Mouse (Mus musculus): ENCODE data around the gene Lrrc63. TPM values are rescaled to one million over a fixed set of nuclear protein-coding genes. Genes with fewer than 3 reads are reported as not detected.

The Lrrc63 gene
- not detected in 2 replicates for polyA plus RNA-seq (2011; ENCODE audit: insufficient read depth, insufficient read length, low replicate concordance, missing spikeins)

DNA sequence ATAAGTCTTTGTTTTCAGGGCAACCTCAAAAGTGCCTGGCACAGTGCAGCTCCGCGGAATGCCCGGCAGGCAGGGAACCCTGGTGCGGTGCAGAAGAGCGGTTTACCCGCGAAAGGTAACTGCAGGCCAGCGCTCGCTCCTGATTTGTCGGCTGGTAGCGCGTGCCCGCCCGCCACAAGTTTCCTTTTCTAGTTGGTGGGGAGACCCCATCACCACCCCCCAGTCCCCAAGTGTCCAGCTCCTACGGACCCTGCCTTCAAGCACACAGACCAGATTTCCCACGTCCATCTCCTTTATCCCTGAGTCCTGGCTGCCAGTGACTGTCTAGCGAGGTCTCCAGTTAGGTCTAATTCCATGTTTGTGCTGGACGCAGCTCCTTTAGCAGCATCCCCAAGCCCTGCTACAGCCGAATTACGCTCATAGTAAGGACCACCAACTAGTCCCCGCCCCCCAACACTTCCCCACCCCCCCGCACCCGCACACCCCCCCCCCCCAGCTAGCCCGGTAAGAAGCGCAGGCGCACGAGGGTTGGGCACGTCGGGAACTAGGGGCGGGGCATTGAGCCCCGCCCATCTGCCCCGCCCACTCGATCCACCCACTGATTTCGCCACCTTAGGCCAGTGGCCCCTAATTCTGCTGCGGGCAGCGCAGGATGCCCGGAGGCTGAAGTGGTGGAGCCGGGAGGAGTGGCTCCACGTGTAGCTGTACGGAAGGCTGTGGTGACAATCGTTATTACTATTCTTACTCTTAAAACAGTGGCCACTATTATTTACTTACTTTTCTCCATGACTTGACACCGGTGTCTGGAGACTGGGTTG lies at the start of gene Lrrc63, which contains the start of gene Lcp1:
Gene Lrrc63 (minus strand): TSS at position 381 of the 818 bp plus-strand sequence.
Gene Lcp1 (plus strand): TSS at position 601 of the 818 bp plus-strand sequence.
- no peak for TF ChIP-seq CTCF (IDR thresholded peaks at IDR 0.05; ENCODE audit: control insufficient read depth, insufficient read depth, low read length)
- TF ChIP-seq POLR2A (IDR thresholded peaks at IDR 0.05; ENCODE audit: borderline replicate concordance, control insufficient read depth, low read depth, low read length): peak; percentile 72; the same call in 1 of the 2 replicates
- H3K4me1 ChIP-seq (ENCODE audit: control insufficient read depth, insufficient read depth, low read length): peaks cover 1% of the 10 kb centered on the region; the same call in 1 of the 2 replicates
- under 1% methylated on average over 40 of the region's 42 CpGs for WGBS
- peak within 1 kb of the TSS; percentile 81 for H3K4me3 ChIP-seq (replicated peaks; ENCODE audit: control insufficient read depth, low read depth, low read length)
- peak within 1 kb of the TSS; percentile 61 for H3K27ac ChIP-seq (ENCODE audit: control insufficient read depth, insufficient read depth, low read depth, low read length, poor library complexity)

DNA sequence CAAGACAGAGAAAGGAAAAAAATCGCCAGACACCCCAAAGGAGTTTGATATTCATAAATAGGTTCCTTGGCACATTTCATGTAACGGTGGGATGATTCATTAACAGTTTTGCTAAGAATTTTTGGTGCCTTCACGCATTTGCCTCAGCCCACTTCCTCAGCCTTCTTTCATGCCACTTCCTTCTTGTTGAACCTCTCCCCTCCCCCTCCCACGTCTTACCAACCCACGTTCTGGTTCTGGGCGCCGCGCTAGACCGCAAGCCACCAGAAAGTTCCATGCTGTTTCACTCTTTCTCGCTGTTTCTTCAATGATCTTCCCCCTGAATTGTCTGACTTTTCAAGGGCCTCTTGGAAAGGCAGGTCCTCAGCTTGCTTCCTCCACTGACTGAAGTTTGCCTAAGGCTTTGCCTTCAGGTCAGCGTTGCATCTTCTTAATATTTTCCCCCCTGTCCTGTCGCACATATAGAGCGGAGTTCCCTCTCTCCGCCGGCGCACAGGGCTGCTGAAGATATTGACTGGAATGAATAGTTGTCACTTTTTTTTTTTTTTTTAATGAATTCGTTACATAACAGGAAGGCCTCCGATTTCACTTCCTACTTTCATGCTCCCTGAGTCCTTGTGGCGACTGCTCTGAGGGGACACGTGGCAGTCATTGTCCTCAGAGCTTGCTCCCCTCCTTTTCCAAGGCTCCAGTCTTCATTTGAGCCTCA lies 48.7 kb upstream of the Lrrc63 start:
- H3K4me1 ChIP-seq (ENCODE audit: control insufficient read depth, insufficient read depth, low read length): peaks cover 12% of the 10 kb centered on the region; the same call in 1 of the 2 replicates
- H3K27ac ChIP-seq (ENCODE audit: control insufficient read depth, insufficient read depth, low read depth, low read length, poor library complexity): peak overlapping the region; percentile 90
- TF ChIP-seq POLR2A (IDR thresholded peaks at IDR 0.05; ENCODE audit: borderline replicate concordance, control insufficient read depth, low read depth, low read length) (no peak; the same call in 1 of the 2 replicates), CTCF (IDR thresholded peaks at IDR 0.05; ENCODE audit: control insufficient read depth, insufficient read depth, low read length) (no peak)
- peak overlapping the region; percentile 98 for H3K4me3 ChIP-seq (replicated peaks; ENCODE audit: control insufficient read depth, low read depth, low read length)
- WGBS: 3% methylated on average over 20 of the region's 20 CpGs

DNA sequence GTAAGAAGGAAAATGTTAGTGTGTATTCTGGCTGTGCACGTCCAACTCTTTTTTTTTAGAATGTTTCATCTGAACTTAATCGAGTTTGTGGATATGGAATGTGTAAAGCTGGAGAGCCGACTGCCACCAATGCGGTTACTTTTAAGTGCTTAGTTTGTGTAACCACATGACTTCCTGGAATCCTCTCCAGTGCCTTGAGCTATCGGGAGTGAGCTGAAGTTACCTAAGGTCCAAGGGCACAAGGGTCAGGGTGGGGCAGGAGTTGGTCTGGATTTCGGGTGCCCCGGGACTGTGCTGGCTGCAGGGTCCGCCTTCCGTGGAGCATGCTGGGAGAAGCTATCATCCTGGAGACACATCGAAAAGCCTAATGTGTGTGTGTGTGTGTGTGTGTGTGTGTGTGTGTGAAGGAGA lies 48.1 kb upstream of the Lrrc63 start:
- under 1% methylated on average over 10 of the region's 10 CpGs for WGBS
- Histone ChIP-seq H3K27ac (ENCODE audit: control insufficient read depth, insufficient read depth, low read depth, low read length, poor library complexity) (peak overlapping the region; percentile 90), H3K4me1 (ENCODE audit: control insufficient read depth, insufficient read depth, low read length) (peaks cover 10% of the 10 kb centered on the region; the same call in 1 of the 2 replicates), H3K4me3 (replicated peaks; ENCODE audit: control insufficient read depth, low read depth, low read length) (peak overlapping the region; percentile 98)
- TF ChIP-seq POLR2A (IDR thresholded peaks at IDR 0.05; ENCODE audit: borderline replicate concordance, control insufficient read depth, low read depth, low read length) (peak; percentile 52; the same call in 1 of the 2 replicates), CTCF (IDR thresholded peaks at IDR 0.05; ENCODE audit: control insufficient read depth, insufficient read depth, low read length) (no peak)

DNA sequence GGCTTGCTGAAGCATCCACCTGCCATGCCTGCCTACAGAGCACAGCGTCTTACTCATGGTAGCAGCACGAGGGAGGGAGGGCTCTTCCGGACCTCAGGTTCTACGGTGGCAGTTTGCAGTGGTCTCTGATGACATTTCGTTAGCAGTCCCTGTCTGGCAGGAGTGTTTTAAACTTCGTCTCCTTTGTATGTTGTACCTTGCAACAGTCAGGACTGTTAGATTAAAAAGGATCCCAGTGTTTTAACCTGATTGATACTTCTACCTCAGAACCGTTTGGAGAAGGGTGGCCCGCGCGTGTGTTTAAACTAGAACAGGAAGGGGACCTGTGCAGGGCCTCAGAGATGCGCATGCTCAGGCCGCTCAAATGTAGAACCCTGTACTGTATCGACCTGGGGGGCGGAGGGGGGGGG lies 47.7 kb upstream of the Lrrc63 start:
- Histone ChIP-seq H3K27ac (ENCODE audit: control insufficient read depth, insufficient read depth, low read depth, low read length, poor library complexity) (peak overlapping the region; percentile 90), H3K4me3 (replicated peaks; ENCODE audit: control insufficient read depth, low read depth, low read length) (peak overlapping the region; percentile 98), H3K4me1 (ENCODE audit: control insufficient read depth, insufficient read depth, low read length) (peaks cover 9% of the 10 kb centered on the region; the same call in 1 of the 2 replicates)
- under 1% methylated on average over 14 of the region's 14 CpGs for WGBS
- no peak; the same call in 1 of the 2 replicates for TF ChIP-seq POLR2A (IDR thresholded peaks at IDR 0.05; ENCODE audit: borderline replicate concordance, control insufficient read depth, low read depth, low read length)
- TF ChIP-seq CTCF (IDR thresholded peaks at IDR 0.05; ENCODE audit: control insufficient read depth, insufficient read depth, low read length): no peak

DNA sequence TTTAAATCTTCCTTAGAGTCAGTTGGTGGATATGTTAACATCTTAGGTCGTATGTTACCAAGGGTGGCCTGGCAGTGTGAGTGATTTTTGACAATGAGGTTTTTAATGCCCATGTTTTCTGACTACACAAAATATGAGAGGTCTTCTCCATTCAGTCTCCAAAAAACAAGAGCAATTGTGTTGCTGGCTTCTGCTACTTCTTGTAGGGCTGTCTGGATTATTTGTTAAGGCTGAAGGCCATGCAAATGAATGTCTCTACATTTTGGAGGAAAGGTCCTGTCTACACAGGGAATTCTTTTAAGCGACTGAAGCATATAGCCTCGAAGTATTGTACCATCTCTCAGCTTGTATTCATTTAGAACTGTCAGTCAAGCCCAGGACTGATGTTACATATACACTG lies 46.7 kb upstream of the Lrrc63 start:
- no peak for TF ChIP-seq CTCF (IDR thresholded peaks at IDR 0.05; ENCODE audit: control insufficient read depth, insufficient read depth, low read length)
- TF ChIP-seq POLR2A (IDR thresholded peaks at IDR 0.05; ENCODE audit: borderline replicate concordance, control insufficient read depth, low read depth, low read length): no peak
- peak overlapping the region; percentile 40 for H3K4me3 ChIP-seq (replicated peaks; ENCODE audit: control insufficient read depth, low read depth, low read length)
- peaks cover 12% of the 10 kb centered on the region; the same call in 1 of the 2 replicates for H3K4me1 ChIP-seq (ENCODE audit: control insufficient read depth, insufficient read depth, low read length)
- no peak overlapping the region; the same call in 1 of the 2 replicates for H3K27ac ChIP-seq (ENCODE audit: control insufficient read depth, insufficient read depth, low read depth, low read length, poor library complexity)
- 5% methylated on average over 3 of the region's 3 CpGs for WGBS

DNA sequence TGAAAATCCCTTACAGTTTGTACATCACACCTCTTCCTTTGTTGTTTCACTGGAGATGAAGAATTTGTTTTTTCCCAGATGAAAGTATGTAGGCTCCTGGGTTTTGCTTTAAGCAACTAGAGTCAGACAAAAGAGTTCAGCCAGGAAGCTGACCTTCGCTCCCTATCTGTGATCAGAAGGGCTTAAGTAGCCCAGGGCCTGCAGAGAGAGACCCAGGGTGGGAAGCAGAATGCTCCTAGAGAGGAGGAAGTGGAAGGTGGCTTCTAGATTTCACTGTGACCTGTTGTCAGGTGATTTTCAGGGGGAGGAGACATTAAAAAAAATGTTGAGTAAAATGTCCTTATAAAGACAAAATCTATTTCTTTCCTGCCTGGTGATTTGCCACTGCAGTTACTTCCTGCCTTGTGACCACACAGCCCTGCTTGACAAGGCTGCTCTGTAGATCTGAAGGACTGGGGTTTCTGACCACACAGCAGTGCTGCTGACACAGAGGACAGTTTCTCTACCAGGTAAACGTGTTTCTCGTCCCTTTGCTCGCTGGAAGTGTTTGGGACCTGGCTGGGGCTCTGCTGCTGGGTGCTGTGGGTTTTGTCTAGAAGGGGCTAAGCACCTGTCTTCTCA lies 45.9 kb upstream of the Lrrc63 start:
- peak overlapping the region; percentile 82 for H3K27ac ChIP-seq (ENCODE audit: control insufficient read depth, insufficient read depth, low read depth, low read length, poor library complexity)
- WGBS: 11% methylated on average over 4 of the region's 4 CpGs
- H3K4me1 ChIP-seq (ENCODE audit: control insufficient read depth, insufficient read depth, low read length): peaks cover 11% of the 10 kb centered on the region; the same call in 1 of the 2 replicates
- TF ChIP-seq CTCF (IDR thresholded peaks at IDR 0.05; ENCODE audit: control insufficient read depth, insufficient read depth, low read length): no peak
- TF ChIP-seq POLR2A (IDR thresholded peaks at IDR 0.05; ENCODE audit: borderline replicate concordance, control insufficient read depth, low read depth, low read length): 0 out of 2 replicates have a peak, but pooled peaks have one; percentile 43
- H3K4me3 ChIP-seq (replicated peaks; ENCODE audit: control insufficient read depth, low read depth, low read length): peak overlapping the region; percentile 60

DNA sequence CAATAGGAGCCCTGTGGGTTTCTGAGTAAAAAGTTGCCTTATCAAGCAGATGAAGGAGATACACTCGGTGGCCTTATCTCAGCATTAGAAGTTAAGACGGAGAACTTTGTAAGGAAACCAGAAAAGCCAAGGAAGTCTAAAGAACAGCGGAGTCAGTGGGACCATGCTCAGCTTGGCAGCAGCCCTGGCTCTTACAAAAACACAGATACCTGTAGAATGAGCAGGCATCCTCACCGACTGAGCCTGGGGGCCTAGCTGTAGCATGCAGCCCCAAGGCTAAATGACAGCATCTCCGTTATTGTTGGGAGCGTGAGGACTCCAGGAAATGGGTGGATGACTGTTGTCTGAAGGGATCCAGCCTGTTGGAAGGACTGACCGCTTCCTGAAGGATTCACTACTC lies 45.1 kb upstream of the Lrrc63 start:
- TF ChIP-seq CTCF (IDR thresholded peaks at IDR 0.05; ENCODE audit: control insufficient read depth, insufficient read depth, low read length) (no peak), POLR2A (IDR thresholded peaks at IDR 0.05; ENCODE audit: borderline replicate concordance, control insufficient read depth, low read depth, low read length) (no peak)
- 60% methylated on average over 7 of the region's 7 CpGs for WGBS
- Histone ChIP-seq H3K4me3 (replicated peaks; ENCODE audit: control insufficient read depth, low read depth, low read length) (peak overlapping the region; percentile 0), H3K27ac (ENCODE audit: control insufficient read depth, insufficient read depth, low read depth, low read length, poor library complexity) (peak overlapping the region; percentile 37), H3K4me1 (ENCODE audit: control insufficient read depth, insufficient read depth, low read length) (peaks cover 11% of the 10 kb centered on the region; the same call in 1 of the 2 replicates)

All from bone marrow, adult 2 months (tissue).